Mouse (Mus musculus): ENCODE data around the gene Safb2.

The Safb2 gene

GRCm38 (mm10) chr17:56522744-56523143 lies 61.6 kb downstream of the Safb2 start:
- no peak for DNase-seq (ENCODE audit: low read depth, low spot score)

- DNase-seq (ENCODE audit: low read depth, low spot score), result no peak
Measured at GRCm38 (mm10) chr17:56515690-56516410, 68.5 kb downstream of the Safb2 start.

GRCm38 (mm10) chr17:56514916-56515315 lies 69.5 kb downstream of the Safb2 start:
- DNase-seq (ENCODE audit: low read depth, low spot score), result no peak

GRCm38 (mm10) chr17:56514330-56514729 lies 70.1 kb downstream of the Safb2 start:
- no peak for DNase-seq (ENCODE audit: low read depth, low spot score)

- DNase-seq (ENCODE audit: low read depth, low spot score), result no peak
Measured at GRCm38 (mm10) chr17:56512310-56512709, 72.1 kb downstream of the Safb2 start, which contains the start of gene Znrf4. TSS of gene Znrf4 (minus strand) at chr17:56512431.

- no peak for DNase-seq (ENCODE audit: low read depth, low spot score)
Measured at GRCm38 (mm10) chr17:56511707-56512090, 72.7 kb downstream of the Safb2 start.

GRCm38 (mm10) chr17:56510970-56511706 lies 73.2 kb downstream of the Safb2 start:
- DNase-seq (ENCODE audit: low read depth, low spot score), result no peak
